Mouse (Mus musculus) fibroblast of lung, adult 2 months (primary cell): ENCODE measurements around the gene Cacng8.

ENCODE experiments used
- DNase-seq: peaks from one replicate; pipeline ENCODE4 v3.0.0-alpha.2; 2011; ENCODE audit warnings: low read depth

Gene Cacng8

GRCm38 (mm10) chr7:3390413-3391080 lies at the start of gene Cacng8:
Gene Cacng8, plus strand, starts transcription at chr7:3390683.
- no peak for DNase-seq

DNA sequence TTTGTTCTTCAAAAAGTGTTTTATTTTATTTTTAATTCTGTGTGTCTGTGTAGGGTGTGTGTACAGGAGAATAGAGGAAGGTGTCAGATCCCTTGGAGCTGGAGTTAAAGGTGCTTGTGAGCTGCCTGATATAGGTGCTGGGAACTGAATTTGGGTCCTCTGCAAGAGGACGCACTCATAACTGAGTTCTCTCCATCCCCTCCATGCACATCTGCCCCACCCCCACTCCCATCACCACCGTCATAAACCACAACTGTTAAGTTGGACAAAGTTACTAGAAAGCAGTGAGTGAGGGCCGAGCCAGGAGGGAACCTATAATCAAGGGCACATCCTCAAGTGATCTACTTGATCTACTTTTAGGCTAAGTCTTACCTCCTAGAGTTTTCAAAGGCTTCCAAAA lies 46.6 kb upstream of the Cacng8 start:
- DNase-seq = no peak

DNA sequence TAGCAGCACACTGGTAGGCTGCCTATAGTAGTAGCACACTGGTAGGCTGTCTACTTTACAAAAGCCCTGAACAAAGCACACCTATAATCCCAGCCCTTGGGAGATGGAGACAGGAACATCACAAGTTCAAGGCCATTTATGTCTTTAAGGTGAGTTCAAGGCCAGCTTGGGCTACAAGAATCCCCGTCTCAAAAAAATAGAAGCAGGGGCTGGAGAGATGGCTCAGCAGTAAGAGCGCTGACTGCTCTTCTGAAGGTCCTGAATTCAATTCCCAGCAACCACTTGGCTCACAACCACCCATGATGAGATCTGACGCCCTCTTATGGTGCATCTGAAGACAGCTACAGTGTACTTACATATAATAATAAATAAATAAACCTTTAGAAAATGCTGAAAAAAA lies 45.2 kb upstream of the Cacng8 start:
- DNase-seq = no peak

DNA sequence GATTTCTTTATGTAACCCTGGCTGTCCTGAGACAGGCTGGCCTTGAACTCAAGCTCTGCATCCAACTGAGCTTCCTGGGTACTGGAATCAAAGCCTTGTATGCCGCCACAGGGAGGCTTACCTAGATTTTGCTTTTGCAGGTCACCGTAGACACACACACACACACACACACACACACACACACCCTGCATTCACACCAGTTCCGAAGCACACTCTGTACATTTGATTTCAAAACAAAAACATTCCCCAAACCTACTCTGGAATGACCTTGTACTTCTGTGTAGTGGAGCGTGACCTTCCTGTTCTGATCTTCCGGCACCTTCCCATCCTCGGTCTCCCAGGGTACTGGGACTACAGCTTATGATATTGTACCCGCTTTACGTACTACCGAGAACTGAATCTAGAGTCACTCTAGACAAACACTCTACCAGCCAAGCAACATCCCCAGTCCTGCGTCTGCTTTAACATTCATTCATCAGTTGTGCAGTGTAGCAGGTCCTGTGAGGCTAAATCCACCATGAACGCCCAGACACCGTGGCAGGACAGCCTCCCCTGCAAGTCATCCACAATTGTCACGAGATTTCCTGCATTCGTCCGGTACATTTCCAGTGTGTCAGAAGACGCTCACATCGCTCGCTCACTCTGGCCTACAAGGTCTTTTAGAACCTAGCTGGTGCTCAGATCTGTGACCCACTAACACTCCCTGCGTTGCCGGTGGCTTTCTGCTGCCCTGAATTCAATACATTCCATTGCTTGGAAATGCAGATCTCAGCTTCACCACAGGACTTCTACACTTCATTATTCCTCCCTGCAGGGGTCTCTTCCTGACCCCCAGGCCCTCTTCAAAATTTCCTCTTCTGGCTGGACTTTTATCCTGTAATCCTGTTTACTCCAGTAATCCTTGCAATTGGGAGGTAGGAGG lies 42.9 kb upstream of the Cacng8 start:
- DNase-seq = no peak

DNA sequence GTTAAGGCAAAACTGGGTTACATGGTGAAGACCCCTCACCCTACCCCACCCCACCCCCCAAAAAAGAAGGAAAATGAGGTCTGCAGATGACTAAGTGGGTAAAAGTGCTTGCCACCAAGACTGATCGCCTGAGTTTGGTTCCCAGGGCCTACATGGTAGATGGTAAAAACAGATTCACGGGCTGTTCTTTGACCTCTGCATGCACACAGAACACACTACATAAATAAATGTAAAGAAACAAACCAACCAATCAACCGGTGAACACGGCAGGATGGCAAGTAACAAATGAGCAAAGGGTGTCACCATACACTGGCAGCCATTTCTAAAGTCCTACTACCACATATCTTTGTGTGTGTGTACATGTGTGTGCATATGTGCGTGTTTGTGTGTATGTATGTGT lies 42.2 kb upstream of the Cacng8 start:
- no peak for DNase-seq

DNA sequence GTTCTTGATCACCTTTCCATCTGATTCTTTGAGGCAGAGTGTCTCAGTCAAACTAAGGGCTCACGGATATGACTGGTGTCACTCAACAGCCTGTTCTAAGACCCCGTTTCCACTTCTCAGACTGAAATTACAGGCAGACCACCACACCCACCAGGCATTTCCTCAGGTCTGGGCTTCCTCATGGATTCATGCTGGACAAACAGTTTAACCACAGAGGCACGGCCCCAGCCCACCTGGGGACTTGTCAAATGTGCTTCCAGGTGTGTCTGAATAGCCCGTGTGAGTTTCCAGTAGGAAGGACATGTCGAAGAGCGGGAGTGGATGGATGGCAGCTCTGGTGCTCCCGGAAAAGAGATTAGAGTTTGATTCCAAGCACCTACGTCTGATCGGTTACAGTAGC lies 40.7 kb upstream of the Cacng8 start:
- DNase-seq = no peak

DNA sequence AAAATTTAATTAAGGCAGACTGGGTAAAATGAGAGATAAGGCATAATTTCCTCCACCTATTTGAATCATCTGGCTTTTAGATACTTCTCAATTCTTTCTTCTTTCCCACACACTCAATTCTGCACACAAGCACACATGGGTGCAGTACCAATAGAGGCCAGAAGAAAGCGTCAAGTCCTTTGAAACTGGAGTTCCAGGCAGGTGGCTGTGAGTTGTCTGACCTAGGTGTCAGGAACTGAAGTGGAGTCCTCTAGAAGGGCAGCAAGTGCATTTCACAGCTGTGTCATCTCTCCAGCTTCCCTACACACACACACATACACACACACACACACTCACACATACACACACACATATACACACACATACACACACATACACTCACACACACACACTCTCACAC lies 38.9 kb upstream of the Cacng8 start:
- no peak for DNase-seq

DNA sequence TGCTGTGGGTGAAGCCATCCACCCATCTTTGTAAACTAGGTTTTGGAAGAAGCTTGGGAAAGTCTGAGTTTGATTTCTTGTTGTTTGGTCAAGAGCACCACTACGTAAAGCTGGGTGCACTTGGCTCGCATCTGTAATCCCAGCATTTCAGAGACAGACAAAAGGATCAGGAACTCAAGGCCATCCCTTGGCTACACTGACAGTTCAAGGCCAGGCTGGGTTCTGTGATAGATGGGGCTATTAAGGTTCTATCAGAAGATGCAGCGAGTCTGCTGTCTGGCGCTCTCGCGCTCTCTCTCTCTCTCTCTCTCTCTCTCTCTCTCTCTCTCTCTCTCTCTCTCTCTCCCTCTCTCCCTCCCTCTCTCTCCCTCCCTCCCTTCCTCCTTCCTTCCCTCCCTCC lies 35.6 kb upstream of the Cacng8 start:
- no peak for DNase-seq

DNA sequence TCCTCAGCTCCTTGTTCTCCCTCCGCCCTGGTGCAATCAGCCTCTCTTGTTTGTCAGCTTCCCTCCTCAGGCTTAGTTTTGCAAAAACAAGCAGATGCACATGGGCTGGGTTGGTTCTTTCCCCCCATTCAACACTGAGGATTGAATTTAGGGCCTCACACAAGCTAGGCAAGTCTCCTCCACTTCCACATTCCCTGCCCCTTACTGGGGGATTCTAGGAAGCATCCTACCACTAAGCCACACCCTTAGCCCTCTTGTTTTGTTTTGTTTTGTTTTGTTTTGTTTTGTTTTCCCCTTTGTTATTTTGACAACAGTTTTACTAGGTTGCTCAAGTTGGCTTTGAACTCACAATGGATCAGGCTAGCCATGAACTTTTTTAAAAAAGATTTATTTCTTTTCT lies 29.8 kb upstream of the Cacng8 start:
- DNase-seq = no peak

GRCm38 (mm10) chr7:3365547-3366279 lies 24.8 kb upstream of the Cacng8 start:
- DNase-seq = no peak

DNA sequence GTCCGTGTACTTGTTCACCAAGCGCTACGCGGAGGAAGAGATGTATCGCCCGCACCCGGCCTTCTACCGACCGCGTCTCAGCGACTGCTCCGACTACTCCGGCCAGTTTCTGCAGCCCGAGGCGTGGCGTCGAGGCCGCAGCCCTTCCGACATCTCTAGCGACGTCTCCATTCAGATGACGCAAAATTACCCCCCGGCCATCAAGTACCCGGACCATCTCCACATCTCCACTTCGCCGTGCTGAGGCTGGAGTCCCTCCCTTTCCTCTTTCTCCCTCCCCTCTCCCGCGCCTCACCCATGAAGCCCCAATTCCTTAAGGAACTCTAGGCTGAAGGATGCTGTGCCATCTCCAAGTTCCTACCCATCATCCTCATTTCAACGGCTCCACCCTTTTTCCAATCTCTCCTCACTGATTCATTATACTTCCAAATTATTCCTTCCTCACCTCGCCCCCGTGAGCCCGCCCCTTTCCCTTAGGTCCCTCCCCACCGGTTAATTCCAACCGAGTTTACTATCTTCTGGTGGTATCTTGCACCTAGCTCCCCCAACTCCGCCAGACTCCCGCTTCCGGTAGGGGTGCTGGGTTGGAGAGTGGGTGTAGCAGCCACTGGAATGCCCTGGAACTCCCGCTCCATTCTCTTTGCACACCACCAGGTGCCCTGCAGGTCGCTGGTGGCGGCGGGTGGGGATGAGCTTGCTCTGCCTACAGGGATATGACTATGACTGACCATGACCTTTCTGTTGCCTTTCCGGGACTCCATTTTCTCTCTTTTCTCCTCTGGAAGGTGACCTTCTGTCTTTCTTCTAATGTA lies 23.6 kb upstream of the Cacng8 start:
- no peak for DNase-seq

- no peak for DNase-seq
Measured at GRCm38 (mm10) chr7:3367569-3367968, 22.9 kb upstream of the Cacng8 start.

DNA sequence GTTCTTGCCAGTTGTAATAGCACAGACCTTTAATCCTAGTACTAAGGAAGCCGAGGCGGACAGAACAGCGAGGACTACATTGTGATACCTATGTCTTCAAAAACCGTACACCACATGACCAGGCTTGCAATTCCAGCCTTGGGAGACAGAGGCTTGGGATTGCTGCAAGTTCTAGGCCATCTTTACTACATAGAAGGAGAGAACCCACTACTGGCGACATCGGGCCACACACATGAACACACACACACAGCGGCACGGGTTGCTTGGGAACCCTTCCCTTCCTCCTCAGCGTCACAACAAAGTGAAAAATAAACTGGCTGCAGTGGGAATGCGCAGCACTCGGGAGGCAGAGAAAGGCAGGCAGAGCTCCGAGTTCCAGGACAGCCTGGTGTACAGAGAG lies 22.2 kb upstream of the Cacng8 start:
- DNase-seq = no peak

GRCm38 (mm10) chr7:3369189-3369588 lies 21.3 kb upstream of the Cacng8 start:
- no peak for DNase-seq

- no peak for DNase-seq
Measured at GRCm38 (mm10) chr7:3370407-3370806, 20.1 kb upstream of the Cacng8 start.

- DNase-seq = no peak
Measured at GRCm38 (mm10) chr7:3372376-3372775, 18.1 kb upstream of the Cacng8 start.

DNA sequence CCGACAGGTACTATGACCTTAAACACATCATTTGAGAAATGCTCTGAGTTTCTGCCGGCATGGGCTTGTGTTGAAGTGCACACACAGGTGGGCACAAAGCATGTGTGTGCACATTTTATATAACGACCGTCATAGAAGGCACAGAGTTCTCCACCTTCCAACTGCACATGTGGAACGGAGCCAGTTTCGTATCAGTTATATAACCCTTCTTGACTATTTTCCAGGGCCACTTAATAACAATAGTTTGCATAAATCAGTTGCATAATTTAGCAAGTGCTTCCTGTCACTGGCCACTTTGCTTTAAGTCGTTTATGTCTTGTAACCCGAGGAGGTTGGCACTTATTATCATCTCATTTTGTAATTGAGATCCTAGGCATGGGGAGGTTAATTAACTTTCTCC lies 16.7 kb upstream of the Cacng8 start:
- DNase-seq = no peak

GRCm38 (mm10) chr7:3376831-3377230 lies 13.7 kb upstream of the Cacng8 start:
- peak; percentile 69 for DNase-seq

DNA sequence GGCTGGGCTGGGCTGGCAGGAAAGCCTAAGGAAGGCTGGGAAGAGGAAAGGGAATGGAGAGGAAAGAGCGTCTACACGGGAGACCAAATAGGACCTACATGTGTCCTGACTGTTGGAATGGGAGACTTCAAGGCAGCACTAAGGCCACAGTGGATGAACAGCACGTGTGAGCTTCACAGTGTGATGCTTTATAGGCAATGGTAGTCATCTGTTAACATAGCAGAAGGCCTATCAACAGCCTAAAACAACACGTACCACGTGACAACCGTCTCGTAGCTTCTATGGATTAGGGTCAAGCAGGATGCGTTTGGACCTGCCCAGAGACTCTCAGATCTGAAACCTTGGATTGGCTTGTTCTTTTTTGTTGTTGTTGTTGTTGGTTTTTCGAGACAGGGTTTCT lies 8.4 kb upstream of the Cacng8 start:
- DNase-seq = no peak

DNA sequence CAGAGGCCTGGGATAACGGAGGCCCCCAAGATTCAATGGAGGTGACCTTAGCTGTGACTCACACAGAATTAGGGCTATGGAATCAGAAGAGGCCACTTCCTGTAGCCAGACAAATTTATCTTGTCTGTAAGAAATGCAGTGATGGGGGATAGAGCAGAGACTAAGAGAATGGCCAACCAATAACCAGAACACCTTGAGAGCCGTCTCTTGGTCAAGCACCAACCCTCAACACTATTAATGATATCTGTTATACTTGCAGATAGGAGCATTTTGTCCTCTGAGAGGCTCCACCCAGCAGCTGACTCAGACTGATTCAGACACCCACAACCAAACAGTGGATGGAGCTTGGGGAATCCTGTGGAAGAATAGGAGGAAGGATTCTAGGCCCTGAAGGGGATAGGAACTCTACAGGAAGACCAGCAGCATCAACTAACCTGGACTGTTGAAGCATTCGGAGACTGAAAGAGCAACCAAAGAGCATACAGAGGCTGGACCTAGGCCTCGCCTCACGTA lies 5.6 kb upstream of the Cacng8 start:
- DNase-seq = no peak

GRCm38 (mm10) chr7:3386036-3386730 lies 4.3 kb upstream of the Cacng8 start:
- DNase-seq = no peak
